Mouse (Mus musculus) midbrain, embryonic 11.5 days (tissue): ENCODE measurements at regions not wholly inside any gene's neighbourhood (a gene's known extent, or its start where the extent isn't known, plus 50 kb on each side); places are given as distances from the start of the nearest gene placed in this dataset.

ENCODE experiments used
- ATAC-seq: fragments of 200-750 bp; cut with Nextera tagmentation; 2 replicates; pipeline ENCODE4 v1.8.0; 2017; ENCODE audit warnings: moderate TSS enrichment, moderate library complexity; ENCODE audit not compliant: low FRiP score
- DNase-seq: peaks from one replicate; pipeline ENCODE4 v3.0.0; 2015; ENCODE audit warnings: low spot score; ENCODE audit errors: missing footprints
- H3K27ac ChIP-seq: fragments of 300-500 bp; sonication (generic); 2 replicates; pipeline ENCODE4 v1.5.1; 2014; ENCODE audit warnings: low read depth, low read length
- H3K27me3 ChIP-seq: fragments of 300-500 bp; sonication (generic); 2 replicates; pipeline ENCODE4 v1.6.1; 2014; ENCODE audit warnings: mild to moderate bottlenecking, low read length, moderate library complexity, mixed read lengths; ENCODE audit not compliant: control insufficient read depth, insufficient read depth
- H3K36me3 ChIP-seq: fragments of 300-500 bp; sonication (generic); 2 replicates; pipeline ENCODE4 v1.6.1; 2014; ENCODE audit warnings: mild to moderate bottlenecking, low read length, moderate library complexity, mixed read lengths; ENCODE audit not compliant: control insufficient read depth, insufficient read depth
- H3K4me1 ChIP-seq: fragments of 300-500 bp; sonication (generic); 2 replicates; pipeline ENCODE4 v1.6.1; 2014; ENCODE audit warnings: low read length; ENCODE audit not compliant: control insufficient read depth, insufficient read depth
- H3K4me2 ChIP-seq: fragments of 300-500 bp; sonication (generic); 2 replicates; pipeline ENCODE4 v1.6.1; 2014; ENCODE audit warnings: mild to moderate bottlenecking, moderate library complexity
- H3K4me3 ChIP-seq: fragments of 300-500 bp; sonication (generic); 2 replicates; pipeline ENCODE4 v1.5.1; 2014; ENCODE audit warnings: low read depth, low read length
- H3K9ac ChIP-seq: fragments of 300-500 bp; sonication (generic); 2 replicates; pipeline ENCODE4 v1.6.1; 2014; ENCODE audit warnings: low read length
- H3K9me3 ChIP-seq: fragments of 300-500 bp; sonication (generic); 2 replicates; pipeline ENCODE4 v1.6.1; 2016; ENCODE audit warnings: low read length; ENCODE audit not compliant: control insufficient read depth
- WGBS: fragments of 180-500 bp; shearing (Covaris S2); extraction: QIAGEN DNeasy Blood & Tissue Kit; methylation state at CpG from one replicate; pipeline ENCODE4 v1.1.7; 2014; 5-methylcytosine and 5-hydroxymethylcytosine counted together

DNA sequence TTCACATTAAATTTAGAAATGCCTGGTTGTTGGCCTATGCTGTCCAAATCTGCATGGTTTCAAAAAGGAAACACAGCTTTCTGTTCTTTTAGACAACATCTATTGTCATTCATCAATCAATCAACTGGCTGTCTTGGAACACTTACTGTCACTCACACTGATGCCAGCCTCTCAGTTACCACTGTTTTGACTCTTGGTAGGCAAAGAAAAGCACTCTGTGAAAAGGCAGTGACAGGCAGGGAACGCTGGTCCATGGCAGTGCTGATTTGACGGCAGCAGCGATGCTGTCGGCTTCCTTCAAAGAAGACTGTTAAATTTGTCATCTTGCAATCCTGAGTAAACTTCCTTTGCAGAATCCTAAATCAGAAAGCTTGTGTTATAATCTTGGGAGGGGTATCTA lies 68.3 kb upstream of the Trp63 start:
- Histone ChIP-seq H3K27me3 (no peaks in the 10 kb centered on the region), H3K4me2 (no peak overlapping the region), H3K4me3 (no peak overlapping the region), H3K4me1 (no peaks in the 10 kb centered on the region), H3K9ac (no peak overlapping the region), H3K9me3 (no peaks in the 10 kb centered on the region), H3K36me3 (no peaks in the 10 kb centered on the region), H3K27ac (no peak overlapping the region)
- DNase-seq (no peak), ATAC-seq (no peak)
- whole genome bisulfite sequencing = 81% methylated on average over 4 of the region's 4 CpGs

DNA sequence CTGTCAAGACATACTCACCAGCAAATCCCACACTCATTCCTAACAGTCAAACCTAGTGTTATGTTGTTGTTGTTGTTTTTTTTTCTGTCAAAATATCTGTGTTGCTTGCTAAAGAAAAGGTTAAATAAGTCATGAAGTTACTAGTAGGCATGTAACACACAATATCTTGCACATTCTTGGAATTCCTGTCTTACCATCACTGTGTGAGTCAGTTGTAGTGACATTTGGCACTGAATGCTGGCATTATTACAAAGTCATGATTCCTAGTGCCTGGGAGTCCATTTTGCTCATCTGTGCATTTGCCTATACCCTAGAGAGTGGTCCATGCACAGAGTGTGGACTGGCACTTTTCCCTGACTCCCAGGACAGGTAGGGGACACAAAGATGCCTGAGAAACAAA lies 67.9 kb upstream of the Trp63 start:
- ATAC-seq (no peak), DNase-seq (no peak)
- H3K4me1 ChIP-seq = no peaks in the 10 kb centered on the region
- no peaks in the 10 kb centered on the region for H3K9me3 ChIP-seq
- H3K4me3 ChIP-seq = no peak overlapping the region
- no peak overlapping the region for H3K9ac ChIP-seq
- no peaks in the 10 kb centered on the region for H3K27me3 ChIP-seq
- no peak overlapping the region for H3K27ac ChIP-seq
- H3K4me2 ChIP-seq = no peak overlapping the region
- H3K36me3 ChIP-seq = no peaks in the 10 kb centered on the region

DNA sequence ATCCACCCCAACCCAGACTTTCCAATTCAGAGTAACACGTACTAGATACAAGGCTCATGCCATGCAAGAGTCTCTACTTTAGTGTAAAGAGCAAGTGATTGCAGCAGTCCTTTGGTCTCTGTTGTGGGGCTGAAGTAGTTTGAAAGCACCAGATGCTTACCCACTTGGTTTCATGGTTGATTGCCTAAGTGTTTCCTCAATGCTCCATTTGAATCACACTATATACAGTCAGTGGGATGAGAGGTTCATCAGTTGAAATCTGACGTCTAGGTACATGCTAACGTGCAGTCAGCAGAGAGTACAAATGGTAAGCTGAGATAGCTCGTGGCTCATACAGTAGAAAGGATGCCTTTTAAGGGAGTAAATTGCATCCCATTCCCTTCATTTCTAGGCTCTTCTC lies 64.7 kb upstream of the Trp63 start:
- 82% methylated on average over 4 of the region's 4 CpGs for WGBS
- DNase-seq (no peak), ATAC-seq (no peak)
- no peak overlapping the region for H3K4me2 ChIP-seq
- H3K27ac ChIP-seq = no peak overlapping the region
- no peak overlapping the region for H3K9ac ChIP-seq
- no peaks in the 10 kb centered on the region for H3K27me3 ChIP-seq
- H3K9me3 ChIP-seq = no peaks in the 10 kb centered on the region
- no peaks in the 10 kb centered on the region for H3K36me3 ChIP-seq
- H3K4me1 ChIP-seq = no peaks in the 10 kb centered on the region
- H3K4me3 ChIP-seq = no peak overlapping the region

GRCm38 (mm10) chr16:25622651-25623050 lies 60.9 kb upstream of the Trp63 start:
- Histone ChIP-seq H3K9ac (no peak overlapping the region), H3K4me2 (no peak overlapping the region), H3K4me3 (no peak overlapping the region), H3K36me3 (no peaks in the 10 kb centered on the region), H3K27ac (no peak overlapping the region), H3K27me3 (no peaks in the 10 kb centered on the region), H3K9me3 (no peaks in the 10 kb centered on the region), H3K4me1 (no peaks in the 10 kb centered on the region)
- DNase-seq (no peak), ATAC-seq (no peak)
- 88% methylated on average over 2 of the region's 2 CpGs for WGBS

DNA sequence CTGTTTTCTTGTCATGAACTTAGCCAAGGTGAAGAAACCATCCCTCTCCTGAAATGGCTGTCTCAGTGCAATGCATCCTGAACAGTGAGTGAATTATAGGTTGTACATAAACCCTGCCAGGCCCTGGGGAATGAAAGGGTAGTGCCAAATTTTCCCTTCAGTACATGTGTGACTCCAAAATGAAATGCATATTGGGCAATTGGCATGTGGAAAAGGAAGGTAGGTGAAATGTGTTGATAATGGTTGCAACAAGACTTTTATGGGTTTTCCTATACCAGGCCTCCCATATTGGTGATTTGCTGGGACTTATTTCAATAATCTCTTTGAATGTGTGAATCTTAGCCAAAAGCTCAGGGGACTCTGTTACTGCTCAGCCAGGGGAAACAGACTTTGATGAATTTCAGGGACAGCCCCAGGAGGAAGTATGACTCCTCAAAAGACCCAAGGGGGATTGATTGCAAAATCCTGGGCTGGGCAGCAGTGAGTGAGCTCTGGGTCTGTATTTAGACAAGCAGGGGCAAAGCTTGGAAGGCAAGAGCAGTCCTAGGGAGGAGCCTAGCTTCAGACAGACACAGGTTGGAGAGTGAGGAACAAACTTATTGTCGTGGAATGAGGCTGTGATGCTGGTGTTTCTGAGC lies 59.5 kb upstream of the Trp63 start:
- no peaks in the 10 kb centered on the region for H3K4me1 ChIP-seq
- WGBS = 90% methylated on average over 1 of the region's 1 CpGs
- H3K27me3 ChIP-seq = no peaks in the 10 kb centered on the region
- no peak for ATAC-seq
- no peaks in the 10 kb centered on the region for H3K9me3 ChIP-seq
- H3K36me3 ChIP-seq = no peaks in the 10 kb centered on the region
- H3K4me2 ChIP-seq = no peak overlapping the region
- no peak for DNase-seq
- no peak overlapping the region for H3K27ac ChIP-seq
- H3K4me3 ChIP-seq = no peak overlapping the region
- H3K9ac ChIP-seq = no peak overlapping the region

DNA sequence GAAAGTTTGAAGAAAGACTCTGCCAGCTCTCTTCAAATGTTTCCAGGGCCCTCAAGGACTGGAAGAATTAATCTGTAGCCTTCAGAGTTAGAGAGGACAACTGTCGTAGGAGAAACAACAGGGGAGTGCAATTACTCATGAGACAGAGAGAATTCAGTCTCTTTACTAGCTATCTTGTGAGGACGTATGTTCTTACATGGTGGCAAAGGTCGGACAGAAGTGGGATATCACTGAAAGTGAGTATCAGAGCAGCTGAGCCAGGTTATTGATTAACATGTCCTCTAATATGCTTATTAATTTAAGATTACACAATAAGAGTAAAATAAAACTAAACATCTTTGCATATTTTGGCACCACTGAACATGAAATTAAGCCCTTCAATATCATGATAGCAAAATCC lies 53.8 kb upstream of the Trp63 start:
- ATAC-seq (no peak), DNase-seq (peak; percentile 60)
- Histone ChIP-seq H3K4me1 (no peaks in the 10 kb centered on the region), H3K4me3 (no peak overlapping the region), H3K27ac (no peak overlapping the region), H3K9me3 (no peaks in the 10 kb centered on the region), H3K36me3 (no peaks in the 10 kb centered on the region), H3K27me3 (no peaks in the 10 kb centered on the region), H3K4me2 (no peak overlapping the region), H3K9ac (no peak overlapping the region)
- 76% methylated on average over 3 of the region's 3 CpGs for WGBS

DNA sequence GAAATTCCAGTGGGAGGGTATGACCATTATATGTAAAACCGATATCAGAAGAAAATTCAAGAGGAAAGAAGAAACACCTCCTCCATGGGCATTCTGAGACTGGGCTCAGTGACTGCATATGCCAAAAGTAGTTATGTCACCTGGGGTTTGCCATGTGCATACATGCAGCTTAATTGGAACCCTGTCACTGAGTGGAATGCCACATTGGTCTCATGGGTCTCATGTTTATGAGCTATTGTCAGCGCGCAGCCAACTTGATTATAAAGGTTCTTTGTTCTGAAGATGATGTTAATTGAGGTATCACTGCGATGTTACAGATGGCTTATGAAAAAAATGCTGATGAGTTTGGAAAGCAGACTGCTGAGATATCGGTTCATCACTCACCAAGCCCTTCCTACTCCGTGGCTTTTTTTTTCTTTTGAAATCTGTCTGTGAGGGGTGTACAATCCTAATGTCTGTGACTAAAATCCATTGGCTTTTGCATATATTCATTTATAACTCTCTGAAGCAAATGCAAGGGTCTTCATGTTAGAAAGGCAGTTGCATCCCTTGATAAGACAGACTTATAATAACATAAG lies 52.3 kb upstream of the Trp63 start:
- ATAC-seq (no peak), DNase-seq (no peak)
- H3K36me3 ChIP-seq = no peaks in the 10 kb centered on the region
- no peak overlapping the region for H3K4me2 ChIP-seq
- H3K4me3 ChIP-seq = no peak overlapping the region
- WGBS = 87% methylated on average over 6 of the region's 6 CpGs
- no peak overlapping the region for H3K27ac ChIP-seq
- no peaks in the 10 kb centered on the region for H3K4me1 ChIP-seq
- no peaks in the 10 kb centered on the region for H3K27me3 ChIP-seq
- H3K9me3 ChIP-seq = no peaks in the 10 kb centered on the region
- no peak overlapping the region for H3K9ac ChIP-seq
